In genomic region chr8:84770100-84770953, GRCm38 (mm10) we compare ENCODE assay signal across 12 mouse cellular contexts. TPM values are rescaled to one million over a fixed set of nuclear protein-coding genes. Genes with fewer than 3 reads are reported as not detected.
DNase-seq lines count a peak whose midpoint lies in the region; ATAC-seq lines count a peak whose summit lies in the region.
"Had no signal": no experiment of that assay in that cellular context is flagged by ENCODE, and none has a peak within 500 bp of the region (broad histone marks: within the 10 kb centered on the region; RNA-seq: fewer than 3 reads in every experiment).

No protein-coding gene starts in this region.

- no peaks in the 10 kb centered on the region for H3K36me3 ChIP-seq in kidney, embryonic 16.5 days (ENCODE audit: insufficient read depth, low read length)
- peaks cover 14% of the 10 kb centered on the region for H3K36me3 ChIP-seq in forebrain, embryonic 12.5 days (replicated peaks)
- peaks cover 61% of the 10 kb centered on the region for H3K36me3 ChIP-seq in limb, embryonic 13.5 days
- no peaks in the 10 kb centered on the region for H3K36me3 ChIP-seq in neural tube, embryonic 14.5 days (ENCODE audit: control insufficient read depth, insufficient read depth, low read length)
- H3K36me3 ChIP-seq: heart, embryonic 15.5 days had no signal

- WGBS in kidney, embryonic 16.5 days: 29% methylated on average over 12 of the region's 12 CpGs
- WGBS in forebrain, embryonic 12.5 days: 26% methylated on average over 12 of the region's 12 CpGs
- 30% methylated on average over 12 of the region's 12 CpGs for WGBS in limb, embryonic 13.5 days
- WGBS in neural tube, embryonic 14.5 days: 30% methylated on average over 12 of the region's 12 CpGs

- no peak overlapping the region for H3K9ac ChIP-seq in kidney, embryonic 16.5 days (replicated peaks; ENCODE audit: low read length)
- peak overlapping the region; percentile 47; the same call in 1 of the 2 replicates for H3K9ac ChIP-seq in forebrain, embryonic 12.5 days
- H3K9ac ChIP-seq in limb, embryonic 13.5 days: peak overlapping the region; percentile 61; the same call in 1 of the 2 replicates
- 0 out of 2 replicates have a peak overlapping the region, but pooled peaks have one; percentile 16 for H3K9ac ChIP-seq in neural tube, embryonic 14.5 days (replicated peaks; ENCODE audit: low read depth, low read length)
- H3K9ac ChIP-seq: heart, embryonic 15.5 days had no signal

- H3K4me2 ChIP-seq in kidney, embryonic 16.5 days (replicated peaks; ENCODE audit: low read depth, low read length): 0 out of 2 replicates have a peak overlapping the region, but pooled peaks have one; percentile 1
- peak overlapping the region; percentile 51 for H3K4me2 ChIP-seq in forebrain, embryonic 12.5 days
- peak overlapping the region; percentile 68 for H3K4me2 ChIP-seq in limb, embryonic 13.5 days (replicated peaks)
- H3K4me2 ChIP-seq in neural tube, embryonic 14.5 days (ENCODE audit: low read depth, low read length): peak overlapping the region; percentile 47
- H3K4me2 ChIP-seq: heart, embryonic 15.5 days had no signal

- H3K4me3 ChIP-seq in kidney, embryonic 16.5 days (ENCODE audit: low read length): no peak overlapping the region
- peak overlapping the region; percentile 31 for H3K4me3 ChIP-seq in forebrain, embryonic 12.5 days (replicated peaks)
- peak overlapping the region; percentile 43 for H3K4me3 ChIP-seq in limb, embryonic 13.5 days
- H3K4me3 ChIP-seq in neural tube, embryonic 14.5 days (ENCODE audit: low read depth, low read length): peak overlapping the region; percentile 27
- H3K4me3 ChIP-seq: heart, embryonic 15.5 days had no signal

- H3K9me3 ChIP-seq in kidney, embryonic 16.5 days (ENCODE audit: low read length): no peaks in the 10 kb centered on the region
- no peaks in the 10 kb centered on the region for H3K9me3 ChIP-seq in forebrain, embryonic 12.5 days
- no peaks in the 10 kb centered on the region for H3K9me3 ChIP-seq in limb, embryonic 13.5 days
- no peaks in the 10 kb centered on the region for H3K9me3 ChIP-seq in neural tube, embryonic 14.5 days (ENCODE audit: control insufficient read depth, low read length)
- H3K9me3 ChIP-seq: heart, embryonic 15.5 days had no signal

- H3K27me3 ChIP-seq in kidney, embryonic 16.5 days (ENCODE audit: insufficient read depth, low read length): peaks cover 86% of the 10 kb centered on the region
- peaks cover 98% of the 10 kb centered on the region for H3K27me3 ChIP-seq in forebrain, embryonic 12.5 days
- H3K27me3 ChIP-seq in limb, embryonic 13.5 days: peaks cover 29% of the 10 kb centered on the region
- peaks cover 20% of the 10 kb centered on the region for H3K27me3 ChIP-seq in neural tube, embryonic 14.5 days (ENCODE audit: control insufficient read depth, insufficient read depth, low read length)

- peaks cover 50% of the 10 kb centered on the region for H3K4me1 ChIP-seq in kidney, embryonic 16.5 days (ENCODE audit: insufficient read depth, low read length)
- peaks cover 73% of the 10 kb centered on the region for H3K4me1 ChIP-seq in forebrain, embryonic 12.5 days
- peaks cover 70% of the 10 kb centered on the region for H3K4me1 ChIP-seq in limb, embryonic 13.5 days
- peaks cover 21% of the 10 kb centered on the region; the same call in 1 of the 2 replicates for H3K4me1 ChIP-seq in neural tube, embryonic 14.5 days (ENCODE audit: control insufficient read depth, insufficient read depth, low read length)

- H3K27ac ChIP-seq in kidney, embryonic 16.5 days (ENCODE audit: low read length): no peak overlapping the region
- H3K27ac ChIP-seq in forebrain, embryonic 12.5 days: peak overlapping the region; percentile 32; the same call in 1 of the 2 replicates
- H3K27ac ChIP-seq in limb, embryonic 13.5 days: peak overlapping the region; percentile 39
- H3K27ac ChIP-seq in neural tube, embryonic 14.5 days (ENCODE audit: low read depth, low read length): no peak overlapping the region
- H3K27ac ChIP-seq: heart, embryonic 15.5 days had no signal

- no peak for DNase-seq in kidney, adult 18-20 months
- no peak for DNase-seq in ovary, postnatal 10 days (ENCODE audit: low spot score)
- DNase-seq in layer of hippocampus, postnatal 25 days (ENCODE audit: extremely low spot score in 1 of 2, low spot score in 1 of 2): no peak
- DNase-seq: right cerebral cortex, adult 18-20 months; thymus, postnatal 36 days had no signal

- ATAC-seq in kidney, embryonic 16.5 days (ENCODE audit: low FRiP score, low TSS enrichment): no peak
- no peak for ATAC-seq in forebrain, embryonic 12.5 days (ENCODE audit: low FRiP score)
- no peak for ATAC-seq in limb, embryonic 13.5 days (ENCODE audit: low FRiP score, low read depth)
- no peak for ATAC-seq in neural tube, embryonic 14.5 days (ENCODE audit: low read depth)
- no peak for ATAC-seq in megakaryocyte progenitor cell, adult 5-6 weeks (replicated peaks; ENCODE audit: poor library complexity)

RNA-seq across cellular contexts. Expression of gene Nfix, which starts 29.8 kb away (rescaled TPM):
- polyA plus RNA-seq in kidney, embryonic 16.5 days (2015; fragmentation: Nextera tagmentation; extraction: Ambion mirVana): 14.8 and 15.9 TPM in 2 replicates
- 31.9 and 33.2 TPM in 2 replicates for polyA plus RNA-seq in forebrain, embryonic 12.5 days (2016; fragmentation: Nextera tagmentation; extraction: Ambion mirVana)
- 46.9 and 48.0 TPM in 2 replicates for polyA plus RNA-seq in limb, embryonic 13.5 days (2015; fragmentation: Nextera tagmentation; extraction: Ambion mirVana)
- 68.2 and 91.5 TPM in 2 replicates for polyA plus RNA-seq in neural tube, embryonic 14.5 days (2014; fragmentation: Nextera tagmentation; extraction: Ambion mirVana)
- 100 to 1,000 TPM; 406 to 477 TPM for total RNA-seq in layer of hippocampus, postnatal 25 days (2021)
- total RNA-seq in megakaryocyte progenitor cell, adult 5-6 weeks (2015): 44.4 and 46.9 TPM in 2 replicates
- total RNA-seq in megakaryocyte progenitor cell, adult 5-6 weeks (2017): 12.0 and 15.7 TPM in 2 replicates

RNA-seq across cellular contexts. Expression of gene G430095P16Rik, which starts 47.5 kb away (rescaled TPM):
- polyA plus RNA-seq in kidney, embryonic 16.5 days (2015; fragmentation: Nextera tagmentation; extraction: Ambion mirVana): 2.3 and 2.8 TPM in 2 replicates
- polyA plus RNA-seq in forebrain, embryonic 12.5 days (2016; fragmentation: Nextera tagmentation; extraction: Ambion mirVana): 2.2 and 3.5 TPM in 2 replicates
- polyA plus RNA-seq in limb, embryonic 13.5 days (2015; fragmentation: Nextera tagmentation; extraction: Ambion mirVana): 7.1 and 9.8 TPM in 2 replicates
- polyA plus RNA-seq in neural tube, embryonic 14.5 days (2014; fragmentation: Nextera tagmentation; extraction: Ambion mirVana): 0.76 and 1.8 TPM in 2 replicates
- total RNA-seq in layer of hippocampus, postnatal 25 days (2021): not detected
- 12.2 and 15.2 TPM in 2 replicates for total RNA-seq in megakaryocyte progenitor cell, adult 5-6 weeks (2015)
- total RNA-seq in megakaryocyte progenitor cell, adult 5-6 weeks (2017): 3.7 and 8.5 TPM in 2 replicates
- total RNA-seq: layer of hippocampus, postnatal 10 days had no signal

RNA-seq across cellular contexts. Expression of gene Dand5, which starts 52.3 kb away (rescaled TPM):
- 6.6 and 9.0 TPM in 2 replicates for polyA plus RNA-seq in kidney, embryonic 16.5 days (2015; fragmentation: Nextera tagmentation; extraction: Ambion mirVana)
- polyA plus RNA-seq in forebrain, embryonic 12.5 days (2016; fragmentation: Nextera tagmentation; extraction: Ambion mirVana): 5.3 and 5.6 TPM in 2 replicates
- polyA plus RNA-seq in limb, embryonic 13.5 days (2015; fragmentation: Nextera tagmentation; extraction: Ambion mirVana): 6.3 TPM in 2 replicates
- polyA plus RNA-seq in neural tube, embryonic 14.5 days (2014; fragmentation: Nextera tagmentation; extraction: Ambion mirVana): 12.3 and 16.9 TPM in 2 replicates
- total RNA-seq in layer of hippocampus, postnatal 25 days (2021): 10 to 100 TPM in 1 of 2 experiments, 1 to 10 TPM in 1; 9.3 to 10.6 TPM
- 2.2 and 2.4 TPM in 2 replicates for total RNA-seq in megakaryocyte progenitor cell, adult 5-6 weeks (2015)
- total RNA-seq in megakaryocyte progenitor cell, adult 5-6 weeks (2017): 1.7 and 4.0 TPM in 2 replicates

Comparison
In these comparisons a context has a peak if more than half of its experiments do, and no peak if none do; other contexts are left out.
1. H3K27ac ChIP-seq: peak in forebrain, embryonic 12.5 days (single experiment) and limb, embryonic 13.5 days (single experiment); none in kidney, embryonic 16.5 days (single experiment) and neural tube, embryonic 14.5 days (single experiment).
2. H3K4me2 ChIP-seq: peak in every context shown above with its lines; median percentile 68 in limb, embryonic 13.5 days; 51 in forebrain, embryonic 12.5 days; 47 in neural tube, embryonic 14.5 days; 1 in kidney, embryonic 16.5 days.